Mouse (Mus musculus): ENCODE measurements at regions not wholly inside any gene's neighbourhood (a gene's known extent, or its start where the extent isn't known, plus 50 kb on each side); places are given as distances from the start of the nearest gene placed in this dataset.

GRCm38 (mm10) chr7:88544393-88544792 is 114.3 kb downstream of the Rab38 start:
- DNase-seq (ENCODE audit: low spot score in 2 of 2) = peak; percentile 31 to 61

- DNase-seq (ENCODE audit: low spot score in 2 of 2) = no peak
These were observed 115.0 kb downstream of the Rab38 start for GRCm38 (mm10) chr7:88544976-88545654.

- no peak for DNase-seq (ENCODE audit: low spot score in 2 of 2)
These were observed 145.0 kb downstream of the Rab38 start for GRCm38 (mm10) chr7:88575073-88575472.

GRCm38 (mm10) chr7:88600781-88601180 is 170.7 kb downstream of the Rab38 start:
- DNase-seq (ENCODE audit: low spot score in 2 of 2) = no peak

All from right cerebral cortex, postnatal 36 days (tissue).